Mouse (Mus musculus) telencephalon, adult 2 months (tissue): ENCODE measurements around the gene Nhs.

ENCODE experiments used
- DNase-seq: peaks from one replicate; pipeline ENCODE4 v3.0.0-alpha.2; 2011; ENCODE audit warnings: low read depth, low spot score

The Nhs gene

DNA sequence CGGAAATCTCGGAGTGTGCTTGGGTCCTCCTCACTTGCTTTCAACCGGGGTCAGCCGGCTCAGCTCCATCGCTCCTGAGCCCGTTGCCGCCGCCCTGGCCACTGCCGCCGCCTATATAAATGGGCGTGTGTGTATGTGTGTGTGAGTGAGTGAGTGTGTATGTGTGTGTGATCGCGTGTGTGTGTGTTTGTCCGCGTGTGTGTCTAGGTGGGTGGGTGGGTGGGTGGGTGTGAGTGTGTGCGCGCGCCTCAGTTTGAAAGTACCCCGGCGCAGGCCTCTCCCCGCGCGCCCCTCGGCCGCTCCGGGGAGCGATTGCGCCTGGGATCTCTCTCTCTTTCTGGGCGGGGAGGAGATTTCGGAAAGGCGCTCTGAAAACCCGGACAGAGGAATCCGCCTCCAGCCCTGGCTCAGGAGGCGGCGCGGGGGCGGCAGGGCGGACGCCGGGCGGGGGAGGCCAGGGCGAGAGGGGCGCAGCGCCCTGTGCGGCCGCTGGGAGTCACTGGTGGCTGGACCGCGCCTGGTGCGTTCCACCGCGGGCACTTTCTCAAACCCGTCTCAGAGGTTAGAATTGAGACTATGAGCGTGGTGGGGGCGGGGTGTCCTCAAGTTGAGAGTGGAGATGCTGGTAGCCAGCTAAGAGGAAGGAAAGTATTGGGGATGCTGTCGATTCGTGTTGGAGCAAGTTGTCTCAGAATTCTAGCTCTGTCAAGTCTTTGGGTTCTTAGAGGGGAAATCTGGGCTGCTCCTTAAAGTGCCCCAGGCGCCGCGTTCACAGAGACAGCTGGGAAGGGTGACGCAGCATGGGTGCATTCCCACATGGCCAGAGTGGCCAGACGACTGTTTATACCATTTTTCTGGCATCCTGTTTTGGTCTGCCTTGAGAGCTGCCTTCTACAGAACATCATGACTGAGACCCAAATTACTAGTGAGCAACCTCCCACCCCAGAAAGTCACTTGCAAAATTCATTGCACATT, at the start of gene Nhs:
Nhs (minus strand) TSS at position 94 of the 975 bp plus-strand sequence.
- no peak for DNase-seq

DNA sequence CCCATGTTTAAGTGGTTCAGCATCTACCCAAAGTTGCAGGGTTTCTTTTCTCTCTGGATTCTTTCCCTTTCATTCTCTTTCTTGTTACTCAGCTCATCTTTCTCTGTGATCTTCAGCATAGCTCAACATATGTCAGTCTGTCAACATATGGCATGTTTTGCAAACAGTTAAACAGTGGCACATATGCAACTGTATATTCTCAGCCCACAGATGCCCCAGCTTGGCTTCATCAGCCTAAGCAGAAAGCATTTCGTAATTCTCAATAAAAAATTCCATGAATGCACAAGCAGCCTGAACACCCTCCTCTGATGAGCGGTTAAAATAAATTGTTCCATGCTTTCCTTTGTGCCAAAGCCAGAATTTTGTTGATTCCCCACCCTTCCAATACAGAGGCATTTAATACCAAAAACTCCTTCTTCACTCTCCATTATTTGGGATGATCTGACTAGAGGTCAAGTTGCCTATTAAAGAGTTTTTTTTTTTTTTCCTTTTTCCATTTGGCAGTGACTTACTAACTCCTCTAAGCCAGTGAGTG, 46.9 kb upstream of the Nhs start:
- DNase-seq: no peak

DNA sequence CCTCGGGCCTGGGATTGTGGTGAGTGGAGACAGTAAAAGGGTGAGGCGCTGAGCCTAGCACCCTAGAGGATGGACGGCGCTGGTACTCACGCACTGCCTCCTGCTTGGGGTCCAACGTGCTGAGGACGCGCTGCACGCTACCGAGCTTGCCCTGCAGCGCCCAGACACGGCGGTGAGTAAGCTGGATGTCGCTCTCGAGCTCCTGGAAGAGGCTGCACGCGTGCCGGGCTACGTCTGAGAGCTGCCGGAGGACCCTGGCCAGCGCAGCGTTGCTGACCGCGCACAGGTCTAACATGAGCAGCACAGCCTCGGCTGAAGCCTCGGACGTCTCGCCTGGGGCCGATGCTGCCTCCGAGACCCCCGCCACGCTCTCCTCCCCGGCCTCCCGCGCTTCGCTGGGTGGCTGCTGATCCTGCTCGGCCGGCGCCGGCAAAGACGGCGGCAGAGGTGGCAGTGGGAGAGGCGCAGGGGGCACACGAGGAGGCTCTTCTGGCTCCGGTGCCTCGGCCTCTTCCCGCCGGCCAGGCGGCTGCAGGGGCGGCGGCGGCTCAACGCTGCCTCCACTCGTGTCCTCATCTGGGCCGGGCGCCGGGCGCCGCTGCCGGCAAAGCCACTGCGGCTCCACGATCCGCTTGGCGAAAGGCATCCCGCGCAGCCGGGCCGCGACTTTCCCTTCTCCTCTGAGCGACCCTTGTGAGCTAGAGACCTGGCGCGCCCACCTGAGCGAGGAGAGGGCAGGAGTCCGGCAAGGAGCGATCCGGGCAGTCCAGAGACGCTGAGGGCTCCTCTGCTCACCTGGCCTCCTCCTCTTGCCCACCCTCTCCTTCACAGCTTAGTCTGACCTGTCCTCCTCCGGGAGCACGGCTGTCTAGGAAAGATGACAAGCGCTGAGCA, 540 bp downstream of the Nhs start:
- no peak for DNase-seq

DNA sequence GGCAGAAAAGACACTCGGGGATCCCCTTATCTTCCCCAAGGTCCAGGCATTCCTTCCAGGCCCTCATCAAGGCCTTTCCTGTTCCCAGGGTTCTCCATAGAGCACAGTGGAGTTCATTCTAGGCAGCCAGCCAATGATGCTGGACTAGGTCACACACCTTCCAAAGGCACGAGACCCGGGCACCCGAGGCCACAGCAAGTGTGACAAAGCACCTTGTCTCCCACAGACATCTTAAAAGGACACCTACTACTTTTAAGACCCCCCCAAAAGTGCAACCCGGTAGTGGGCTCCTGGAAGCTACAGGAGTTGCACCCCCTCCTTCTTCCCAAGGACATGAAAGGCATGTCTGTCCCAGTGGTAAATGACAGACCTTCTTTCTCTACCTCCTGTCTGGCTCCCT, 1.4 kb downstream of the Nhs start:
- DNase-seq: no peak

DNA sequence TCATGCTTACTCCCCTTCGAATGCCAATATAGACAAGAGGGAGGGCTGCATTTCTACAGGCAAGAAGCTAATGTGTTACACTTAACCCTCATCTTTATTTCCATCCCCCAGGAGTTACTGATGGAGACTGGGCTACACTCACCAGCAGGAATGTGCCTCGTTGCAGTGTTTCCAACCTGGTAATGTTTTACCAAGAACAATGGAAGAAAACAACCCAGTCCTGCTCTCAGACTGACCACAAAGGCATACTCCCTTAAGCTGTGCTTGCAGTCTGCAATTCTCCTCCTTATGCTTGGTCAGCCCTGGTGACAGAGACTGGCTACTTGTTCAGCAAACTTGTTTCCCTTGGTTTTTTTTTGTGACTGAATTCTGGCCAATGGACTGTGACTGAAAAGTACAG, 21.7 kb downstream of the Nhs start:
- DNase-seq: no peak

DNA sequence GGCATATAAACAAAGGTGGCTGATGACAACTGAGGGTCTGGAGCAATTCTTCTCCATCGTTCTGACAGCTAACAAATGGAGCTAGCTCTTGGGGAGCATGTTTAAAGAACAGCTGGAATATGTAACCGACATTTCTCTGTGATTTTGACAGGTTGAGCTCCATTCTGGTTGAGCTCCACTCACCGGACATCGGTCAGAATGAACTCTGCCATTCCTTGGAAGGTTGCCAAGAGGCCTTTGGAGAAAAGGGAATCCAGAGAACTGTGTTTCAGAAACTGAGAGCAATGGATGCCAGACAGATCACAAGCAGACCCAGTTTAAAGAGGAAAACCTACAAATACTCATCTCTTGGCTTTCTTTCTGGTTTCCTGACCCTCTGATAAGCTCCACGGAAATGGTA, 46.3 kb downstream of the Nhs start:
- no peak for DNase-seq

DNA sequence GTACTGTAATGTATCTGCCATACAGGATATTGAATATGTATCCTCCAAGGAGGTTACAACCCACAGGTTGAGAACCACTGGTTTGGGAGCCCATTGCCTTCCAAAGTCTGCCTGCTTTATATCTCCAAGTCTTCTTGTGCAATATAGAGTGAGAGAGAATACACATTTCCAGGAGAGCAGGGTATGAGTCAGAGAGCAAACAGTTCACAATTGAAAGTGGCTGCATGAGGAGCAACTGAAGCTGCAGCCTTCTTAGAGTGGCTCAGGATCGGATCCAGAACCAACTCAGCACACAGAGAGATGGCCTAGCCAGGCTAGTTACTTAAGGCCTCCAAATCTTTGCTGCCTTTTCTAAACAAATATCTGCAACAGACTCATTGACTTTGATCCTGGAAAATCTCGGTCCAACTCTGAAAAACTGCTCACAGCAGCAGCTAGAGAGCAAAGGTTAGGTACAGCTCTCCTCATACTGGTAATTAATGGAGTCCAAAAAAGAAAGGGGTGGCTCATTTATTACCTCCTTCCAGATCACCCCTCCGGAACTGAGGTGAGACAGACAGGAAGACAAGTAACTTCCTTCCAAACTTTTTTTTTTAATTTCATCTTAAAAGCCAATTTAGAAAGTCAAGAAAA, 56.6 kb downstream of the Nhs start:
- DNase-seq: no peak

DNA sequence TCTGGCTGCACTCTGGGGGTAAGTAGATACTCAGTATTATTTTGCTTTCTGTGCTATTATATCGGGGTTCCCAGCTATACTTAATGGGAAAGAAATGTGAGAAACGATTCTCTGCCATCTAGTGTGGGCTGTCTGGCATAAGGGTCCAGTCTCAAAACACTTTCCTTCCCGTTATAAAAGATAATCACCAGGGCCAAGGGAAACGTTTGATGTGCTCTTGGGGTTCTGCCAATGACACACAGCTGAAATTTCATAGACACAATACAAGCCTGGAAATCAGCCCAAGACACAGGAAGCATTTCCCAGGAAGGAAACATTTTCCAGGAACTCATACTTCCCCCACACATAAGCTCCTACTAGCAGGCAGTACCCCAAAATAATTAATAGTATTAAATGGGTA, 61.2 kb downstream of the Nhs start:
- DNase-seq: no peak

DNA sequence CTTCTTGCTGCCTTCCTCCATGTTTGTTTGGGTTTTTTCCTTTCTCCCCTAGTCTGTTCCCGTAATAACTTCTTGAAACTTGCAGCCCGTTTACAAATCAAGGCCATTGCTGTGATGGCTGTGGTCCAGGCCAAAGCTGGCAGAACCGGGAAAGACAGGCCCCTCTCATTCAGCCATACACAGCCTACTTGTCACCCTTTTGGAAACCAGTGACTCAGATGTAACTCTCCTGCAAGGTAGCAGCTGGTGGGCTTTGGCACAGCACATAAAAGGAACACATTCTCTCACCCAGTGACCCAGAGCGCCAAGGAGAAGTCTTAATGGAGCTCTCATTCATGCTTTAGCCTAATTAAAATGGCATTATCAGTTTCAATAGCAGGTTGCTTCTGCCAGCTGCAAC, 72.2 kb downstream of the Nhs start:
- no peak for DNase-seq

DNA sequence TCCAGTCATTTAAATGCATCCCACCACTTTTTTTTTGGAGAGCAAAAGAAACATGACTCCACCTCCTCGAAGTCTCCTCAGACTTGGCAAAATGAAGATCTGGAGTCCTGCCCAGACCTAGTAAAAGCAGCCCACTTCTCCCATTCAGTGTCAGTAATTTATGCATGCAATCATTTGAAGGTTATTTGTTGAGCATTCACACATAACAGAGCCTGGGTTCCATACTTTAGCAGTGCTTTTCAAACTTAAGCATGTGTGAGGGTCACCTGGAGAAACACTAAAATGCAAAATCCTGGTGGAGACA, 73.7 kb downstream of the Nhs start:
- DNase-seq: no peak

DNA sequence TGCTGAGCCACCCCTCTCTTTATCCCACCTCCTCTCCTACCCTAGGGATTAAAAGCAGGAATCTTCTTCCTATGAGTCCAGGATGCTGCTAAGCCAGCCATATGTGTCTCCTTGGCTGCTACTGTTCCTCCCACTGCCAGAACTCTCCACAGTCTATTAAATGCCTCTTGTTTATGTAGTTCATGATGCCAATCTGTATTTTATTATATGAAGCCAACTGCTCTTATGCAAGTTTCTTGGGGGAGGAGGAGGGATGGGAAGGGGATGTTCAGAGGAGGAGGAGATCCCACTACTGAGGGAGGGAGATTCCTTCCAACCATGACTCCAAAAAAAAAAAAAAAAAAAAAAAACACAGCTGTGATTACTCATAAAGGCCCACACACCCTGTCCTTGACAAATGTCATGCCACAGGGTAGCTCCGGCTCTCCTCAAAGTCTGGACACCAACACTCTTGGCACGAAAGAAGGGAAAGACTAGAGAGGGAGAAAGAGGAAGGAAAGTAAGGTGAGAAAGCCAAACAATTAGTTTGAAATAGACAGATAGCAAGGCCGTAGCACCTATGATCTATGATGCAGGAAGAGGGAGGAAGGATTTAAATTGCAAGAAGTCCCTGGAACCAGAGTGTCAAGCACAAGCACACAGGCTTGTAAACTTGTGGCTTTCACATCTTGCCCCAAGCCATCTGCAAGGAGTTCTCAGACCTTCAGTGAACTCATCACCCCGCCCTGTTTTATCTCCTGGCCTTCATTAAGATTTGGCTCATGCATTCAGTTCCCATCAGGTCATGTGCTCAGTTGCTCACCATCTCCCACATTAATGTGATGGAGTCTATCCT, 74.3 kb downstream of the Nhs start:
- DNase-seq: no peak

DNA sequence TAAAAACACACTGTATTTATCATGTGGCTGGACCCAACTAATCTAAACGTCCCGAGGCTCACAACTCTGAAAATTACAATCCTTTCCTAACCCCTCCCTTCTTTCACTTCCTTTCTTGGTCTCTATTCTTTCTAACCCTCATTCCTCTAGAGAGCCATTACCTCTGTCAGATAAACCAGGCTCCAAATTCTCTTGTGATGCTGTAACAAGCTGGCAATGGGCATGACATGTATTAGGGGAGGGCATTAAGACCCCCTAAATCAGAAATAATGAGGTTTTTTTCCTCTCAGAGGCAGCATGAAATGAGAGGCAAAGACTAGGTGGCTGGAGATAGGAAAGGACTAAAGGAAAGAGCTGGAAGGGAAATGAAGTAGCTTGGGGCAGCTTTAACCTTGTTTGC, 96.4 kb downstream of the Nhs start:
- DNase-seq: no peak

DNA sequence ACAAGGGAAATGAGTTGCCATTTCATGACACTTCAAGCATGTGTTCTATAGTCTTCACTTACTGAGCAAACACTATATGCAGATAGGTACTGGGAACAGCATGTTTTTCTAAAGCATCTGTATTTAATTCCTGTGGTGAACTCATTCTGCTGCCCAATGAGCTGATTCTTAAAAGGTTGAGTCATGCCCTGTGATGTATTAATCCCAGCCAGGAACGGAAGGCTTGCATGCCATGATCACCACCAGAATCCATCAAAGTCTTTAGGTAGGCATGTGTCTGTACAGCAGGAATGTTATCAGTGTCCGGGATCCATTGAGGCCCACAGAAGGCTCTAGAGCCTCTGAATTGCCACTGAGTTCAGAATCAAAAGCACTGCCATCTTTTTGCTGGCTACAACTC, 103.9 kb downstream of the Nhs start:
- no peak for DNase-seq

DNA sequence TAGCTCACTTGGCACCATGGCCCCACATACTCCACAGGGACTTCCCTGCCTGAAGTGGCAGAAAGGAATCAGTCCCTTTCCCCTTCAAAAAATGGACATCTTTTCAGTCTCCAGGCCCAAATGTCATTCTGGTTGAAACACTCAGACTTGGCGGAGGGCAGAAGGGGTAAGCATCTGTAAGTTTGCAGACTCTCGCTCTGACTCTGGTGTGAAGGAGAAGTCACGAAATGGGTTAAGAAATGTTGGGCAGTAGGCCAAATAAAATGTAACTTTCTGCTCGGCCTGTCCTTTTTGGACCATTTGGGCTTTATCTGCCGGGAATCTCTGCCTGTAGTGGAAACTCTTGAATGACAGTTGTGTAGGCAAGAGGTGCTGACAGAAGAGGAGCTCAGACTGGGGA, 106.0 kb downstream of the Nhs start:
- DNase-seq: no peak

DNA sequence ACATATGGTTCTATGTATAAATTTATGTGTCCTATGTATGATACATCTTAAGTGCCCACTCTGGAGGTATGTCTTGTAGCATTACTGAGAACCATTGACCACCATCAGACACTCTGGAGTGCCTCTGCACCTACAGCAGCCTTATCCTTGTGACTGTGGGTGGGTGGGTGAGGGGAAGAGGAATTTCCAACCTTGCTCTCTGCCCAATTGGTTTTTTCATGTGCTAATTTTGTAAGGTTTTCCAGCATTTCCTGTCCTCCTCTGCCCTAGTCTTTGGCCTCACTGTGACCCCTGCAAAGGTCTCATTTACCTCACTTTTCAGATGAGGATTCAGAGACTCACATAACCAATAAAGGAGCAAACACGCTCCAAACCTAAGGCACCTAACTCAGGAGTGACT, 107.0 kb downstream of the Nhs start:
- no peak for DNase-seq

DNA sequence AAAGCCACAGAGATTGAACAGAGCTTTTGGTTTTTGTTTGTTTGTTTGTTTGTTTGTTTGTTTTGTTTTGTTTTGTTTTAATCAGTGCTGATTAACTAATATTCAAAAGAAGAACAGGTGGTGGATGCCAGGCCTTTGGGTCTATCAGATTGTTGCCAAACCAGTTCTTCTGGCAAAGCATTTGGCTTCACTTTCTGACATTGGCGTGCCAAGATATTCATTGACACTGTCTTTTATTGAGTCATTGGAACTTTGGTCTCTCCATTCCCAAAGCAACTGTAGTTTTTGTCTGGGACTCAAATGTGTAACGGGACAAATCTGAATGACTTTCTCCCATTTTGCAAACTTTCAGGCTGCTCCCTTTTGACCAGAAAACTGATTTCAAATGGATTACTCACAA, 109.9 kb downstream of the Nhs start:
- DNase-seq: no peak

DNA sequence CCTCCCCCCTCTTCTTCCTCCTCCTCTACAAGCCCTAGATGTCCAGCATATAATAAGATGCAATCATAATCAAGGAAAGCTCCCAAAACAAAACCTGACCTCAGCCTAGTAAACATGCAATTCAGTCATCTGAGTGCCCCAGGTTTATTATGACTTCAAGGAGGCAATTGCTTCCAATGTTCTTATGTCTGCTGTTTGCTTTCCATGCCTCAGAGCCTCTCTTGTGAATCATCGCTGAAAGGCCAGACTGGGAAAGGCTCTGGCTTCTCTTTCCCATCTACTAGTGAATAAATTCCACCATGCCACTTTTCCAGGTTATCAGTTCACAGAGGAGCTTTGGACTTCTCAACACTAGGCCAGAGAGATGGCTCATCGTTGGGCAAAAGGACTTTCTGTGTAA, 114.0 kb downstream of the Nhs start:
- DNase-seq: no peak

DNA sequence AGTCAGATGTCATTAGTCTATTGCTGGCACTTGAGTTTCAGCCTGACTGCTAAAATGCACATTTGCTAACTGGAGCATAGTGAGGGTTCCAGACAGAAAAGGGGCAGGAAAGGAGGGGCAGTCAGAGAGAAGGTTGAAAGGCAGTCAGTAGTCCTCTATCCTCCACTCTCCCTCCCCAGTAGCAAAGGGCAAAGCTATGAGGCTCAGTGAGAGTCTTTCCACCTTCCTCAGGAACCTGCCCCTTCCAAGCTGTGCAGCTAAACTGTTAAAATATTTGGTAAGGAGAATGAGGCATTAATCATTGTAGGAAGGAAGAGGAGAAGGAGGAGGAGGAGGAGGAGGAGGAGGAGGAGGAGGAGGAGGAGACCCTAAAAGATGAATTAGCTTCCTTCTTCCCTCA, 115.4 kb downstream of the Nhs start:
- no peak for DNase-seq

DNA sequence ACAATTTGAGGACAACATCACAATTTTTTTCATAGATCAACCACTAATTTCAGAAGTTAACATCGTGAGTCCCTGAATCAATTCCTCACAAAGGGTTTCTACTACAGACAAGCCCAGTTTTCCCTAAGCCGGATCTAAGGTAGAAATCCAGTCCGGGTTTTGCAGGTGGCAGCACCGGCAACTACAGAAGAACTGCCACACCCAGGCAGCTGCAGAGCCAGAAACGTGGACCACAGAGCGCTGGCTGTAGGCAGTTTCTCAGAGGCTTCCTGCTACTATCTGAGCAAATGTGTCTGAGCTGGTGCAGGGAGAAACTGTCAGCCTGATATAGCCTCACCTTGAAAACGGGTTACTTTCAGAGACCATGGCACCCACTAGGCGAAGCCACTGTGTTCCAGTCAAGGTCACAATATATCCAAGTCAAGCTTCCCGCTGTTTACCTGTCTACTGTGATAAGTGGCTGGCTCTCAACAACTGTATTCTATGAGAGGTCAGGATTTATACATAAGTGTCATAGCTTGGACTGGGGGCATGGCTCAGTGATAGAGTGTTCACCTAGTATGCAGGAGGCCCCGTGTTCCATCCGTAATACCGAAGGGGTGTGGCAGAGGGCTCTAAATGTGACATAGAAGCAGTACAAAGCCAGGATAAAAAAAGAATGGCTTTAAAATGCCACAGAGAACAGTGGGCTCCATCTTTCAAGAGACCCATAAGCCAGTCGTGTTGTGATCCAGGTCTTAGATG, 134.1 kb downstream of the Nhs start:
- no peak for DNase-seq

DNA sequence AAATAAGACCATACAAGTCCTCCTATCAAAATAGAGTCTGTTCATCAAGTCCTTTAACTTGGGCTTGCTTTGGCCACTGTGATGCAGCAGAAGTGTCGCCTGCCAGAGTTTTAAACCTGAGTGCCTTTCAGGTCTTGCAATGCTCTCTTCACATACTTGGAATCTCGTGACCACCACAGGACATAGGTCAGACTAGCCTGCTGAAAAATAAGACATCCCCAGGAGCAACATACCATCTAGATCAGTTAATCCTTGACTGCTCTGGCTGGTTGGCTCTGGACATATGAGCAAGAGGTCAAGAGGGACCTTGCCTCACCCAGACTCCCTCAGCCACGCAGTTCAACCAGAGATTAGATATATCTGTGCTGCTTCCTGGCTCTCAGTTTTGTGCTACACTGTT, 137.8 kb downstream of the Nhs start:
- DNase-seq: no peak
